Mouse (Mus musculus): ENCODE data around the gene Stx1a. TPM values are rescaled to one million over a fixed set of nuclear protein-coding genes. Genes with fewer than 3 reads are reported as not detected.

The Stx1a gene
- total and polyA plus RNA-seq, 3 experiments = 1.4 to 4.7 (median 1.5) TPM

- TF ChIP-seq CTCF (IDR thresholded peaks at IDR 0.05) = no peak
- TF ChIP-seq EP300 (IDR thresholded peaks at IDR 0.05; ENCODE audit: insufficient read depth, low read depth, low read length) = no peak
- no peak for TF ChIP-seq POLR2A (IDR thresholded peaks at IDR 0.05; ENCODE audit: insufficient read depth, low read depth, low read length)
- Histone ChIP-seq H3K4me3 (no peak overlapping the region), H3K9ac (ENCODE audit: low read depth, low read length) (no peak overlapping the region), H3K79me2 (replicated peaks; ENCODE audit: control insufficient read depth, insufficient read depth, low read length) (no peaks in the 10 kb centered on the region), H3K27ac (no peak overlapping the region), H3K36me3 (ENCODE audit: control insufficient read depth, insufficient read depth, low read length) (no peaks in the 10 kb centered on the region), H3K27me3 (ENCODE audit: control insufficient read depth, insufficient read depth, low read length) (no peaks in the 10 kb centered on the region), H3K4me1 (ENCODE audit: control insufficient read depth, insufficient read depth, low read length) (no peaks in the 10 kb centered on the region)
- intact Hi-C loops (cut with DNase I) = no loop called here
- no peak for DNase-seq
- 73% methylated on average over 14 of the region's 14 CpGs for WGBS
Observed at GRCm38 (mm10) chr5:134976577-134977250, 46.6 kb upstream of the Stx1a start.

- H3K36me3 ChIP-seq (ENCODE audit: control insufficient read depth, insufficient read depth, low read length) = no peaks in the 10 kb centered on the region
- no peak for TF ChIP-seq POLR2A (IDR thresholded peaks at IDR 0.05; ENCODE audit: insufficient read depth, low read depth, low read length)
- TF ChIP-seq CTCF (IDR thresholded peaks at IDR 0.05) = no peak
- no peak for TF ChIP-seq EP300 (IDR thresholded peaks at IDR 0.05; ENCODE audit: insufficient read depth, low read depth, low read length)
- WGBS = 60% methylated on average over 4 of the region's 4 CpGs
- no peaks in the 10 kb centered on the region for H3K27me3 ChIP-seq (ENCODE audit: control insufficient read depth, insufficient read depth, low read length)
- H3K27ac ChIP-seq = no peak overlapping the region
- intact Hi-C loops (cut with DNase I) = no loop called here
- no peak for DNase-seq
- no peaks in the 10 kb centered on the region for H3K79me2 ChIP-seq (replicated peaks; ENCODE audit: control insufficient read depth, insufficient read depth, low read length)
- H3K4me3 ChIP-seq = no peak overlapping the region
- no peak overlapping the region for H3K9ac ChIP-seq (ENCODE audit: low read depth, low read length)
- H3K4me1 ChIP-seq (ENCODE audit: control insufficient read depth, insufficient read depth, low read length) = no peaks in the 10 kb centered on the region
Observed at GRCm38 (mm10) chr5:134977837-134978236, 45.4 kb upstream of the Stx1a start.

- 35% methylated on average over 10 of the region's 10 CpGs for WGBS
- TF ChIP-seq CTCF (IDR thresholded peaks at IDR 0.05) (no peak), EP300 (IDR thresholded peaks at IDR 0.05; ENCODE audit: insufficient read depth, low read depth, low read length) (no peak), POLR2A (IDR thresholded peaks at IDR 0.05; ENCODE audit: insufficient read depth, low read depth, low read length) (no peak)
- intact Hi-C loops (cut with DNase I) = no loop called here
Observed at GRCm38 (mm10) chr5:134981149-134981548, 42.1 kb upstream of the Stx1a start.

GRCm38 (mm10) chr5:134983111-134983510 is 40.2 kb upstream of the Stx1a start:
- no peak overlapping the region for H3K9ac ChIP-seq (ENCODE audit: low read depth, low read length)
- 85% methylated on average over 1 of the region's 1 CpGs for WGBS
- no peaks in the 10 kb centered on the region for H3K36me3 ChIP-seq (ENCODE audit: control insufficient read depth, insufficient read depth, low read length)
- H3K27me3 ChIP-seq (ENCODE audit: control insufficient read depth, insufficient read depth, low read length) = peaks cover 15% of the 10 kb centered on the region
- no peaks in the 10 kb centered on the region for H3K79me2 ChIP-seq (replicated peaks; ENCODE audit: control insufficient read depth, insufficient read depth, low read length)
- intact Hi-C loops (cut with DNase I) = no loop called here
- no peaks in the 10 kb centered on the region for H3K4me1 ChIP-seq (ENCODE audit: control insufficient read depth, insufficient read depth, low read length)
- H3K27ac ChIP-seq = no peak overlapping the region
- DNase-seq = no peak
- TF ChIP-seq CTCF (IDR thresholded peaks at IDR 0.05) (no peak), POLR2A (IDR thresholded peaks at IDR 0.05; ENCODE audit: insufficient read depth, low read depth, low read length) (no peak)
- no peak overlapping the region for H3K4me3 ChIP-seq

More at GRCm38 (mm10) chr5:134981149-134981548, 42.1 kb upstream of the Stx1a start:
- DNase-seq = no peak
- no peak overlapping the region for H3K9ac ChIP-seq (ENCODE audit: low read depth, low read length)
- H3K27ac ChIP-seq = no peak overlapping the region
- H3K36me3 ChIP-seq (ENCODE audit: control insufficient read depth, insufficient read depth, low read length) = no peaks in the 10 kb centered on the region
- no peak overlapping the region for H3K4me3 ChIP-seq
- no peaks in the 10 kb centered on the region for H3K4me1 ChIP-seq (ENCODE audit: control insufficient read depth, insufficient read depth, low read length)
- H3K27me3 ChIP-seq (ENCODE audit: control insufficient read depth, insufficient read depth, low read length) = peaks cover 3% of the 10 kb centered on the region
- no peaks in the 10 kb centered on the region for H3K79me2 ChIP-seq (replicated peaks; ENCODE audit: control insufficient read depth, insufficient read depth, low read length)

GRCm38 (mm10) chr5:134983771-134984170 is 39.5 kb upstream of the Stx1a start:
- no peak for DNase-seq
- Histone ChIP-seq H3K36me3 (ENCODE audit: control insufficient read depth, insufficient read depth, low read length) (no peaks in the 10 kb centered on the region), H3K27me3 (ENCODE audit: control insufficient read depth, insufficient read depth, low read length) (peaks cover 15% of the 10 kb centered on the region), H3K79me2 (replicated peaks; ENCODE audit: control insufficient read depth, insufficient read depth, low read length) (no peaks in the 10 kb centered on the region), H3K4me1 (ENCODE audit: control insufficient read depth, insufficient read depth, low read length) (no peaks in the 10 kb centered on the region), H3K27ac (no peak overlapping the region), H3K4me3 (no peak overlapping the region), H3K9ac (ENCODE audit: low read depth, low read length) (no peak overlapping the region)
- 43% methylated on average over 3 of the region's 3 CpGs for WGBS
- TF ChIP-seq POLR2A (IDR thresholded peaks at IDR 0.05; ENCODE audit: insufficient read depth, low read depth, low read length) (no peak), CTCF (IDR thresholded peaks at IDR 0.05) (no peak), EP300 (IDR thresholded peaks at IDR 0.05; ENCODE audit: insufficient read depth, low read depth, low read length) (no peak)
- intact Hi-C loops (cut with DNase I) = no loop called here

GRCm38 (mm10) chr5:134985633-134986297 is 37.5 kb upstream of the Stx1a start, which contains the start of gene Cldn3:
Cldn3 (plus strand) TSS chr5:134986214.
- H3K4me3 ChIP-seq = 0 out of 2 replicates have a peak within 1 kb of the TSS, but pooled peaks have one; percentile 6
- TF ChIP-seq POLR2A (IDR thresholded peaks at IDR 0.05; ENCODE audit: insufficient read depth, low read depth, low read length) (no peak), CTCF (IDR thresholded peaks at IDR 0.05) (no peak), EP300 (IDR thresholded peaks at IDR 0.05; ENCODE audit: insufficient read depth, low read depth, low read length) (no peak)
- intact Hi-C loops (cut with DNase I) = no loop called here
- H3K79me2 ChIP-seq (replicated peaks; ENCODE audit: control insufficient read depth, insufficient read depth, low read length) = no peaks in the 10 kb centered on the region
- DNase-seq = peak; percentile 45 to 49
- peaks cover 15% of the 10 kb centered on the region for H3K27me3 ChIP-seq (ENCODE audit: control insufficient read depth, insufficient read depth, low read length)
- WGBS = 2% methylated on average over 25 of the region's 25 CpGs
- no peak within 1 kb of the TSS; the same call in 1 of the 2 replicates for H3K9ac ChIP-seq (ENCODE audit: low read depth, low read length)
- no peak within 1 kb of the TSS for H3K27ac ChIP-seq
- H3K36me3 ChIP-seq (ENCODE audit: control insufficient read depth, insufficient read depth, low read length) = no peaks in the 10 kb centered on the region
- no peaks in the 10 kb centered on the region for H3K4me1 ChIP-seq (ENCODE audit: control insufficient read depth, insufficient read depth, low read length)
